Mouse (Mus musculus) kidney, adult 2 months (tissue): ENCODE results near the gene Cybb.

Experiments
- CTCF ChIP-seq: fragments of 200-500 bp; conservative IDR thresholded peaks from 2 replicates; pipeline ENCODE4 v1.5.1; 2011; ENCODE audit warnings: low read depth, mild to moderate bottlenecking, control low read depth, low read length, moderate library complexity, mixed read lengths; ENCODE audit not compliant: insufficient read depth, insufficient read length
- POLR2A ChIP-seq: fragments of 200-500 bp; IDR thresholded peaks from one replicate; pipeline ENCODE4 v1.6.1; 2011; ENCODE audit warnings: low read depth, low read length, control low read depth

GRCm38 (mm10) chrX:9440556-9440955, 47.0 kb downstream of the Cybb start:
- no peak for TF ChIP-seq CTCF
- TF ChIP-seq POLR2A: no peak
